Mouse (Mus musculus) adrenal gland, adult 8-10 months (tissue): ENCODE results near the gene Olfr134. TPM values are rescaled to one million over a fixed set of nuclear protein-coding genes. Genes with fewer than 3 reads are reported as not detected.
"Not testable (repeated sequence)": the region's sequence is repeated elsewhere in the genome, so short reads cannot be mapped to it uniquely, and the experiment has no call there.

Experiments used
- DNase-seq: peaks from one replicate; pipeline ENCODE4 v3.0.0; 2022
- total RNA-seq, 4 experiments: library from RNA; stranded (reverse); gene quantifications; 2 replicates each; pipeline ENCODE4 v1.2.4; 2022

Gene Olfr134
- not detected for total RNA-seq

DNA sequence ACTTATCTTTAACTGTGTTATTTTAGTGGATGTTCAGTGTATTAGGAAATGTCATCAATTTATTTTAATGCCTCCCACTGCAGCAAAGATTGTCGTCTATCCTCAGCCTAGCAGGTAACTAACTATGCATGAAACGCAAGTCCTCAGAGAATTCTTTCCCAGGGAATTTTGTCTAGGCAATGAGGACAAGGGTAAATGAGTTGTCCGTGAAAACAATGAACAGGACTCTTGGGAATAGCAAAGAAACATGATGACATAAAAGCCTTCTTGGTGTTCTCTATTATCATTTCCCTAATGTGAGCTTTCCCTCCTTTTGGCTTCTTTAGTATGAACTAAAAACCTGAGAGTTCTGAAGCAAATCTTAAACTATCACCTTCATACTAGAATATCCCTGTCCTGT lies at the start of gene Olfr134:
TSS of gene Olfr134 (plus strand) at position 301 of the 400 bp plus-strand sequence.
- no peak for DNase-seq

DNA sequence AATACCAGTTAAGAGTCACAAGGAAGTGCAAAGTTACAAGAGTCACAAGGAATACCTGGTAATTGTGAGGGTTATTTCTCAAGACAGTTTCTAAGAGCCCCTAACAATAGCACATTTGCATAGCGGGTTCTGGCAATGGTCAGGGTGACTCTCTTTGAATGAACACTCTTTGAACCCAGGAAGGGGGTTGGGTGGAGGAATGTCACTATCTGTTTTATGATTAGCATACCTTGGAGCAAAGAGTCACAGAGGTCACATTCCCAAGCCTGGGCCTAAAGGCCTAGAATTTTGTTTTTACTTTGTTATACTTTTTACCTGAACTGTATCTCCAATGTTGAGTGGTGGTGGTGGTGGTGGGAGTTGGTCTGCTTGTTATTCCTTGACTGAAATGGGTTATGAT lies 47.0 kb upstream of the Olfr134 start:
- DNase-seq = not testable (repeated sequence)

DNA sequence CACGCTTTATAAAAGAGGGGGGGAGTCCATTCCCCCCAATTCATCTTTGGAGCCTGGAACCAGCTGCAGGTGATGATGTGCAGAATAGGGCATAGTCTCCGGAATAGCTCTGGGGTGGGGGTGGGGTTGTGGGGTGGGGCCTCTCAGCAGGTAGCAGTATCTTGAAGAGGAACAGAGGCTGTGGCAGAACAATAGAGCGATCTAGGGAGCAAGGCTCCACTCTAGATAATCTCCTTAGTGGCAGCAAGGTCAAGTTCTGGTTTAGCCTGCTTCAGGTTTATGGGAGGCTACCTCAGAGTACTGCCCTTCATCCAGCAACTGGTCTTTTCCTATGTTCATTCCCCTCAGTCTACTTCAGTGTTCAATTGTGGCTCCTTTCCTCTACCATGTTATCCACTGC lies 45.8 kb upstream of the Olfr134 start:
- not testable (repeated sequence) for DNase-seq

- DNase-seq = no peak
Observed at GRCm38 (mm10) chr17:38134426-38134825, 36.8 kb upstream of the Olfr134 start, which contains the start of gene Olfr132. Gene Olfr132, minus strand, starts transcription at chr17:38134526.

DNA sequence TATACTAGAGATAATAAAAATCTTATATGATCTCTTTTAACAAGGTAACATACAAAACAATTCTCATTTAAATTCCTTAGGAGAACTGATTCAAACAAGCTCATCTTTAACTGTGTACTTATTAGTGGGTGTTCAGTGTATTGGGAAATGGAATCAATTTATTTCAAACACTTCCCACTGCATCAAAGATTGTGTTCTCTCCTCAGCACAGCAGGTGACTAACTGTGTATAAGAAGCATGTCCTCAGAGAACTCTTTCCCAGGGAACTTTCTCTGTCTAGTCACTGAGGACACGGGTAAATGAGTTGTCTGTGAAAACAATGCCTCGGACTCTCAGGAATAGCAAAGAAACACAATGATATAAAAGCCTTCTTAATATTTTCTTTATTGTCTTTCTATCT lies 26.2 kb upstream of the Olfr134 start, which contains the start of gene Olfr133:
TSS of gene Olfr133 (plus strand) at position 301 of the 400 bp plus-strand sequence.
- no peak for DNase-seq

- no peak for DNase-seq
Observed at GRCm38 (mm10) chr17:38204035-38204434, 32.8 kb downstream of the Olfr134 start, which contains the start of gene Olfr135. Gene Olfr135, plus strand, starts transcription at chr17:38204335.

Other genes with a start within 250 kb of the Olfr134 start
- not detected for gene Olfr761, start 218.3 kb upstream of the Olfr134 start, total RNA-seq
- not detected for gene Olfr129, start 111.3 kb upstream of the Olfr134 start, total RNA-seq
- not detected for gene Olfr130, start 107.5 kb upstream of the Olfr134 start, total RNA-seq
- not detected for gene Olfr131, start 82.7 kb upstream of the Olfr134 start, total RNA-seq
- not detected for gene Olfr132, start 36.9 kb upstream of the Olfr134 start, total RNA-seq
- not detected for gene Olfr133, start 26.1 kb upstream of the Olfr134 start, total RNA-seq
- gene Olfr135, start 32.9 kb downstream of the Olfr134 start, total RNA-seq = not detected
- not detected for gene Olfr138, start 89.6 kb downstream of the Olfr134 start, total RNA-seq
- gene Olfr137, start 136.2 kb downstream of the Olfr134 start, total RNA-seq = not detected
- not detected for gene Olfr136, start 158.4 kb downstream of the Olfr134 start, total RNA-seq
- not detected for gene Esp36, start 248.8 kb downstream of the Olfr134 start, total RNA-seq